In genomic region chr13:51397861-51398260, GRCm38 (mm10) we compare ENCODE assay signal across 29 mouse cellular contexts. TPM values are rescaled to one million over a fixed set of nuclear protein-coding genes. Genes with fewer than 3 reads are reported as not detected.
A peak's percentile ranks its signal among the peaks of the same experiment; 100 is the strongest.
DNase-seq lines count a peak whose midpoint lies in the region; ATAC-seq and TF ChIP-seq lines count a peak whose summit lies in the region.
"Had no signal": no experiment of that assay in that cellular context is flagged by ENCODE, and none has a peak within 500 bp of the region (broad histone marks: within the 10 kb centered on the region; RNA-seq: fewer than 3 reads in every experiment).

No protein-coding gene starts in this region.

- H3K27me3 ChIP-seq in spleen, adult 2 months (ENCODE audit: control insufficient read depth, insufficient read depth, low read length): no peaks in the 10 kb centered on the region
- H3K27me3 ChIP-seq in splenic B cell, adult 2 months (ENCODE audit: control insufficient read depth, insufficient read depth, low read length, poor library complexity, severe bottlenecking): no peaks in the 10 kb centered on the region
- no peaks in the 10 kb centered on the region for H3K27me3 ChIP-seq in hindbrain, embryonic 12.5 days
- H3K27me3 ChIP-seq: embryonic facial prominence, embryonic 13.5 days; heart, embryonic 13.5 days; hindbrain, embryonic 15.5 days; limb, embryonic 12.5 days; liver, embryonic 15.5 days; lung, embryonic 15.5 days; neural tube, embryonic 12.5 days had no signal

- no peak for ATAC-seq in hindbrain, embryonic 12.5 days (ENCODE audit: low FRiP score)
- ATAC-seq: activated CD4-positive, CD25-positive, alpha-beta regulatory T cell, adult 4 months; forebrain, embryonic 16.5 days had no signal

- no peak overlapping the region for H3K4me2 ChIP-seq in hindbrain, embryonic 12.5 days (replicated peaks)
- H3K4me2 ChIP-seq: embryonic facial prominence, embryonic 13.5 days; heart, embryonic 13.5 days; hindbrain, embryonic 15.5 days; limb, embryonic 12.5 days; liver, embryonic 15.5 days; lung, embryonic 15.5 days; midbrain, embryonic 11.5 days; neural tube, embryonic 12.5 days had no signal

- peaks cover 39% of the 10 kb centered on the region; the same call in 1 of the 2 replicates for H3K4me1 ChIP-seq in spleen, adult 2 months (ENCODE audit: control insufficient read depth, insufficient read depth, insufficient read length)
- peaks cover 47% of the 10 kb centered on the region for H3K4me1 ChIP-seq in bone marrow macrophage, adult 2 months (ENCODE audit: control insufficient read depth, insufficient read depth, low read length)
- peaks cover 12% of the 10 kb centered on the region for H3K4me1 ChIP-seq in hindbrain, embryonic 12.5 days

- peaks cover 9% of the 10 kb centered on the region for H3K9me3 ChIP-seq in hindbrain, embryonic 12.5 days (replicated peaks)
- H3K9me3 ChIP-seq: hindbrain, embryonic 15.5 days; liver, embryonic 15.5 days; lung, embryonic 15.5 days had no signal

- TF ChIP-seq POLR2A in spleen, adult 2 months (IDR thresholded peaks at IDR 0.05; ENCODE audit: low read depth, low read length): no peak
- no peak for TF ChIP-seq POLR2A in bone marrow macrophage, adult 2 months (IDR thresholded peaks at IDR 0.05; ENCODE audit: borderline replicate concordance, low read depth, low read length)

- no peak overlapping the region for H3K4me3 ChIP-seq in spleen, adult 2 months (ENCODE audit: extremely low read depth, insufficient read depth, insufficient read length)
- H3K4me3 ChIP-seq in bone marrow macrophage, adult 2 months (ENCODE audit: insufficient read depth, low read length): no peak overlapping the region
- no peak overlapping the region for H3K4me3 ChIP-seq in hindbrain, embryonic 12.5 days
- H3K4me3 ChIP-seq: embryonic facial prominence, embryonic 13.5 days; forebrain, embryonic 10.5 days; heart, embryonic 13.5 days; hindbrain, embryonic 15.5 days; left cerebral cortex, adult 2 months; limb, embryonic 12.5 days; liver, embryonic 15.5 days; lung, embryonic 15.5 days; myocyte; neural tube, embryonic 12.5 days had no signal

- no peaks in the 10 kb centered on the region for H3K36me3 ChIP-seq in spleen, adult 2 months (ENCODE audit: control insufficient read depth, insufficient read depth, low read length)
- no peaks in the 10 kb centered on the region for H3K36me3 ChIP-seq in splenic B cell, adult 2 months (ENCODE audit: control insufficient read depth, insufficient read depth, low read length, poor library complexity, severe bottlenecking)
- H3K36me3 ChIP-seq in hindbrain, embryonic 12.5 days: 0 out of 2 replicates have a peak, but pooled peaks cover 4% of the 10 kb centered on the region
- H3K36me3 ChIP-seq: embryonic facial prominence, embryonic 13.5 days; heart, embryonic 13.5 days; hindbrain, embryonic 15.5 days; limb, embryonic 12.5 days; liver, embryonic 15.5 days; lung, embryonic 15.5 days; neural tube, embryonic 12.5 days had no signal

- peak; percentile 55 to 87 for DNase-seq in spleen, adult 2 months (ENCODE audit: low read depth in 1 of 2, low spot score in 2 of 2)
- DNase-seq in spleen, adult 18-20 months: no peak
- DNase-seq in CD4-positive, CD25-positive, alpha-beta regulatory T cell, adult 2 months (ENCODE audit: low read depth, low spot score): peak; percentile 24
- peak; percentile 93 for DNase-seq in splenic B cell, adult 2 months (ENCODE audit: low read depth, low spot score)
- no peak for DNase-seq in layer of hippocampus, adult 9-11 months
- no peak for DNase-seq in urinary bladder, postnatal 25 days (ENCODE audit: low spot score)
- DNase-seq: adrenal gland, adult 8-10 months; cerebellum, adult 11-12 months; cerebellum, adult 9-11 months; heart, postnatal 10 days; kidney, adult 8-10 months; kidney, postnatal 10 days; right cerebral cortex, postnatal 4 days; thymus, postnatal 14 days had no signal

- WGBS in spleen, adult 2 months: 16% methylated on average over 6 of the region's 6 CpGs
- 86% methylated on average over 6 of the region's 6 CpGs for WGBS in hindbrain, embryonic 12.5 days

- H3K27ac ChIP-seq in spleen, adult 2 months (ENCODE audit: insufficient read depth, low read length): peak overlapping the region; percentile 41
- peak overlapping the region; percentile 83 for H3K27ac ChIP-seq in bone marrow macrophage, adult 2 months (ENCODE audit: insufficient read depth, low read depth, low read length)
- no peak overlapping the region for H3K27ac ChIP-seq in hindbrain, embryonic 12.5 days
- H3K27ac ChIP-seq: embryonic facial prominence, embryonic 13.5 days; forebrain, embryonic 10.5 days; heart, embryonic 13.5 days; hindbrain, embryonic 15.5 days; left cerebral cortex, adult 2 months; limb, embryonic 12.5 days; liver, embryonic 15.5 days; lung, embryonic 15.5 days; neural tube, embryonic 12.5 days had no signal

- TF ChIP-seq CTCF in spleen, adult 2 months (IDR thresholded peaks at IDR 0.05; ENCODE audit: extremely low read depth, insufficient read depth, insufficient read length, insufficient replicate concordance): no peak
- no peak for TF ChIP-seq CTCF in bone marrow macrophage, adult 2 months (IDR thresholded peaks at IDR 0.05; ENCODE audit: low read depth, low read length)

- no peak overlapping the region for H3K9ac ChIP-seq in hindbrain, embryonic 12.5 days
- H3K9ac ChIP-seq: embryonic facial prominence, embryonic 13.5 days; heart, embryonic 13.5 days; hindbrain, embryonic 15.5 days; limb, embryonic 12.5 days; liver, embryonic 15.5 days; lung, embryonic 15.5 days; neural tube, embryonic 12.5 days had no signal

RNA-seq across cellular contexts. Expression of gene S1pr3, which starts 10.6 kb away (rescaled TPM):
- polyA plus RNA-seq in spleen, adult 2 months (2012; rRNA removed): 19.9 and 24.7 TPM in 2 replicates
- 0.29 TPM in 1 of 2 replicates, not detected in the other for polyA plus RNA-seq in bone marrow macrophage, adult 2 months (2012; ENCODE audit: insufficient read depth, insufficient read length, missing spikeins)
- polyA plus RNA-seq in hindbrain, embryonic 12.5 days (2016; fragmentation: Nextera tagmentation; extraction: Ambion mirVana): 56.8 and 64.5 TPM in 2 replicates

Comparison
In these comparisons a context has a peak if more than half of its experiments do, and no peak if none do; other contexts are left out.
1. DNase-seq: peak in spleen, adult 2 months (2 of 2), CD4-positive, CD25-positive, alpha-beta regulatory T cell, adult 2 months (single experiment) and splenic B cell, adult 2 months (single experiment); none in spleen, adult 18-20 months (0 of 2), layer of hippocampus, adult 9-11 months (single experiment) and urinary bladder, postnatal 25 days (single experiment).
2. RNA of gene S1pr3, which starts 10.6 kb away (polyA plus RNA-seq): 56.8 to 64.5 TPM in hindbrain, embryonic 12.5 days and 19.9 to 24.7 TPM in spleen, adult 2 months; 0.29 TPM in bone marrow macrophage, adult 2 months; every median in the first group is over 10 times any median in the second.